Mouse (Mus musculus) testis, postnatal 14 days (tissue): Measurements from ENCODE around the gene Bcor.

Experiments used
- DNase-seq: peaks from one replicate; pipeline ENCODE4 v3.0.0; 2021; ENCODE audit warnings: low spot score

The Bcor gene

DNA sequence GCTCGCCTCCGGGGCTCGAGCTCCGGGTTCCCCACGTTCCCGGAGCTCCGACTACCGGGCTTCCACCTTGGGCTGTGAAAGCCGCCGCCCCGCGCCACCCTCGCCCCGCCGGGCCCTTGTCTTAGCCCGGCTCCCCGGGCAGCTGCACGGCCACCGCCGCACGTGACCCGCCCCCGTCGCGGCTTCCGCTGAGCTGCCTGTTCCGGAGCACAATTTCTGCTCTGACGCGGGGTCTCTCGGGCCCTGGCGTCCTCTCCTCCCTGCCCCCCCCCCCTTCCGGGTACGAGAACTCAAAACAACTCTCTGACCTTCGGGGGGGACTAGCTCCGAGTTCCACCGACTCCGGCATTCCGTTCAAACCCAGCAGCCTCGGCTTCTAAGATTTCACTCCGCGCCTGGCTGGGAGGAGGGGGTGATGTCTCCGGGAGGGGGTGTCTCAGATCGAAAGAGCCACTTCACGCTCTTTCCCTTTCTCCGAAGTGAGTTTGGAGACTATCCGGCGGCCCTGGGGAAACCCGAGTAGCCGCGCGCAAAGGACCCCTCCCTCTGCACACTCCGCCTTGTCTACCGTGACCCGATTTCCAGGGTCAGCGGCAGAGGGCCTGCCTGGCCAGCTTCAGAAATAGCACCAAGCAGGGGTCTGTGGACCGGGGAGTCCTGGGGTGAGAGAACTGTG, at the start of gene Bcor:
TSS of gene Bcor (minus strand) at position 375 of the 676 bp plus-strand sequence.
- no peak for DNase-seq

DNA sequence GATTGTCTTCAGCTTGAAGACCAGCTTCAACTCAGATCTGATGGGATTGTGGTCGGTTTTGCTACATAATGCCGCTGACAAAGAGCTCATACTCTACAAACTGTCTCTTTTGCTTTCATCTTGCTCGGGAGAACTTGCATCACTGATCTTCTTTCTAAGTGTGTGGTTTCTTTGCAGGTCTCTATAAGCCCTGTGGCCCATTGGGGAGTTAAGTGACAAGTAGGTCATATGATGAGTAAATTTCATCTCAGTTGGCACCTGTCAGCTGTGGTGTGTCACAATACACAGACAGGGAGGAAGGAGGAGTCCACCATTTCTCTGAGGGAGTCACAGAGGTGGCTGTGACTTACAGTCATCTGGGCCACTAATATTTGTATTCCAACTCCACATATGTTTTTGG, 42.8 kb upstream of the Bcor start:
- DNase-seq, result no peak

DNA sequence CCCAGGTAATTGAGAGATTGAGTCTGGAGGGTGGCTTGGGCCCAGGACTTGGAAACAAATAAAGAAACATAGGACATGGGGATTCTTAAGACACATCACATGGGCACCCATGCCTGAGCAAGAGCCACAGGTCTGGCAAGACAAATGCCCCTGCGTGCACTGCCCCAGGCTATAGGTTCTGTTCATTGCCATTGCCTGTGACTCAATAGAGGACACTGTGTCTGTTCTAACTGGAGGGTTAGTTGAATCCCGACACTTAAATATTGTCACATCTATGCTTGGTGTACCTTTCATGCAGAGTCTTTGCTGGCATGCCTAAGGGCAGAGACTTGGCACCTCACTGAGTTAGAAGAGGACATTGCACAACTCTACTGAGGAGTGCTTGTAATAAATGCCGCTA, 41.0 kb upstream of the Bcor start:
- no peak for DNase-seq

- no peak for DNase-seq
These were observed 35.2 kb upstream of the Bcor start for GRCm38 (mm10) chrX:12195234-12195919.

GRCm38 (mm10) chrX:12192343-12192742, 32.2 kb upstream of the Bcor start:
- no peak for DNase-seq

DNA sequence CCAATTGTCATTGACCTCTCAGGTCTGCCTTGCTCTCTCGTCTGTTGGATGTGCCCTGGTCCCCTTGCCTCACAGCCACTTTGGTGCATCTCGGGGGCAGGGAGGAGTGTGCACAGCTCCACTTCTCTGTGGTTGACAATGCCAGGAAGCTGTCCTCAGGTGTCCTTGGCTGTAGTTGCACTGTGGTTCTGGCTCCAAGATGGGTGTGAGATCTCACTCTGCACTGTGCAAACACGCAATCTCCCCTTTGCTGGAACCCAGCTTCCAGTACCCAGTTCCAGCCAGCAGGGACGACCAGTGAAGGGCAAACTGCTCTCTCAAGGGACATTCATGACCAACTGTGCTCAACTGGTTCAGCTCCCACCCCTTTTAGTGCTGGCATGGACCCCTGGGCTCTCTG, 29.4 kb upstream of the Bcor start:
- DNase-seq, result no peak

GRCm38 (mm10) chrX:12175198-12175960, 15.2 kb upstream of the Bcor start:
- no peak for DNase-seq

- no peak for DNase-seq
These were observed 10.0 kb upstream of the Bcor start for GRCm38 (mm10) chrX:12170128-12170527.

DNA sequence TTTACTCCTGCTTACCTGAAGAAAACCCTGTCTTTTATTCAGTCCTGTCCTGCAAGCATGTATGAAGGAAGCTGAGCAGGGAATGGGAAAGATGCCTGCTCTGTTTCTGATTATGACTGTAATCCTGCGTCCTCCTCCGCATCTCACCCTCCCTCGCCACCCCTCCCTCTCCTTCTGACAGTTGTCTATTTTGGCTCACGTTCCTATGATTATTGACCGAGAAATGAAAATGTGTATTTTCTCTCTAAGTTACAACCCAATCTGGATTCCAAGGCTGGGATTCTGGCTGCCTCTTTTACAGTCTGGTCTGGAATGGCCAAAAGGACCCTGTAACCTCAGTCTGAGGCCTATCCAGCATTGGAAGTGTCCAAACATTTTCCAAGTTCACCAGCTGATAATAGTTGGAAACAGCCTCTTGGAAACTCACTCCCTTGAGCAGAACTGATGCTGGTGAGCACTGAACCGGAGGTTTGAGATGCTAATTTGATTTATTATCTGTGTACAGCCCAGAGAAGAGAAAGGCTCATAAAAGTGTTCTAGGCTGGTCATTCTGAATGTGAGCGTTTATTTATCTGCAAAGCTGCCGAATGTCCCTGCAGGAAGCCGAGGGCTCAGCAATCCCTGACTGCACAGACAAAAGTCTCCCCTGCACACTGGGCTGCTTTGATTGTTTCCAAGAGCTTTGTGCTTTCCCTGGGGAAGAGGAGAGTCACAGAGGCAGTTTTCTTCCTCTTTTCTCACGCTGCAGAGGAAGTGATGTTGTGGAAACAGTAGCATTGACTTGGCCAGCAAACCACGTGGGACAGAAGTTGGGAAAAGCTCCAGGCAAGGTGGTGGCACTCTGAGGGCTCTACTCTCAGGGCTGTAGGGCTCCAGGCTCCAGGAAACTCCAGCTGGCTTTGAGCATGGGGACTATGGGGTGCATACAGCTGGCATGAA, 4.7 kb upstream of the Bcor start:
- no peak for DNase-seq

DNA sequence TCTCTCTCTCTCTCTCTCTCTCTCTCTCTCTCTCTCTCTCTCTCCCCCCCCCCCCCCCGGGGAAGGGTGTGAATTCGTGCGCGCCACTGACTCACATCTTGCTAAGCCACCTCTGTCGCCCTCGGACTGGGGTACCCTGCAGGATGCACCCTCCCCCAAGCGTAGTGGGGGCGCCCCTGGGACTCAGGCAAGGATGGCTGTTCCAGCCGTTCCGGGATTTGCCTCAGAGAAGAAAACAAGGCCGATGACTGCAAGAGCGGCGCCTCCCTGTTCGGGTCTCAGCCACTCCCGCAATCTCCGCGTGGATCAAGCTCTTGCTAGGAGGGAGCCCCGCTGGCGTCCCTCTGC, 647 bp downstream of the Bcor start:
- no peak for DNase-seq

GRCm38 (mm10) chrX:12158821-12159533, 1.2 kb downstream of the Bcor start:
- DNase-seq, result no peak

DNA sequence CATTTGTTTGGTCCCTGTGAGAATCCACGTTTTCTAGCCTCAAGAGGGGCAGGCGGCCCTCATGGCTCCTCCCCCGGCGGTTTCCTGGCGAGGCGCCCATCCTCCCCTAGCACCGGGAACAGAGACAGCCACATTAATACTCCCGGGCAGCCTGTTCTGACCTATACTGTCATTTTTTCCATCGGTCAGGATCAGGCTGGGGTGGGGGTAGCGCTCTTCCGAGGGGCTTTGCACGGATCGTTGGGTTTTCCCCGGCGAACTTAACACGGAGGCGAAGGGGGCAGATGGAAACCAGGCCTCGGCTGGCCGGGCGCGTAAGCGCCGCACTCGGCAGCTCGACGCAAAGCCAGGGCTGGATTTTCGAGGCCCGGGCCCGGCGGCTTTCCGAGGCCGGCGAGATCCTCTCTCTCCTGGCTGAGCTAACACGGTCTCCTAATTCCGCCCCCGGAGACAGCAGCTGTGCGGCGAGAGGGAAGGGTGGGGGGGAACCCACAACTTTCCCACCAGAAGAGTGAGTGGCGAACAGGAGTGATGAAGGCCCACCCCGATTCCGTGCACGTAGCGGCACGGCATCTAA, 1.8 kb downstream of the Bcor start:
- DNase-seq, result no peak

DNA sequence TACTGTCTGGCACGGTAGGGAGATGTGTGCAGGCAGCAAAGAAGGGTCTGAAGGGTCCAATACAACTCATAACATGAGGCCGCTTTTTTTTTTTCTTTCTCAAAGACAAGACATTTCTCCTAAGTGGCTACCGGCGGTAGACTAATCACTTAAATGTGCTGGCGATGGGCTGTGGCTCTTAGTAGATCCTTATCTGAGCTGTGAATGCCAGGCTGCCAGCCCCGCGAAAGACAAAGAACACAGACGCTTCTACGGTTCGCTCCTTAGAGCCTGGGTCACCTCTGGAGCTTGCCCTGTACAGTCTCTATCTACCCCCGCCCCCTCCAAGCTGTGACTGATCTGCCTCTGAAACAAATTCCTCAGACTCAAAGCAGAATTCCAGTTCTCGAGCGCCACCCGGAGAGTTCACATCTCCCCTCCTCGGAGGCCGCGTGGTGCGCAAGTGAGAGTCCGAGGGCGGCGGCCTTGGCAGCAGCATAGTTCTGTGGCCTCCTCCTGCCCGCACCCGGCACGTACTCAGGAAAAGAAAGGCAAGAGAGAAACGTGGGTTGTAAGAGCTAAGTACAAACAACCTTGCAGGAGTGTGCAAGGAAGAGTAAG, 2.7 kb downstream of the Bcor start:
- no peak for DNase-seq

DNA sequence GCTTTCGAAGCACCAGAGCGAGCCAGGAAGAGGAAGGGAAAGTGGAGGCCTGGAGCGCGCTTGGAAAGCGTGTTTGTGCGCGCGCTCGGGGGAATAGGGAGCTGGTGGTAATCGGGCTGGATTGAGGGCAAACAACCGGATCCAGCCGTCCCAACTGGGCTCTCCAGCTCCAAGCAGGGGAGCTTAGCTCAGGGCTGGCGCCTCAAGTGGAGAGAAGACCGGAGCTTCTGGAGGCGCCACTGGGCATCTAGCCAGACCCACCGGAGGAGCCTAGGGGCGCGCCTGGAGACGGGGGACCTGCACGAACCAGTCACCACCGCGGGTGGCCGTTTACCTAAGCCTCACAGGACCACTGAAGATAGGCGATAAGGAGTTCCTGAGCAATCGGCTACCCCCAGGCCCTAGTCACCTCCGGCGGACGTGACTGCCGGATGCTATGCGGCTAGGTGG, 4.3 kb downstream of the Bcor start:
- DNase-seq, result no peak

- DNase-seq, result no peak
These were observed 4.9 kb downstream of the Bcor start for GRCm38 (mm10) chrX:12155068-12155840.

GRCm38 (mm10) chrX:12153141-12154095, 6.7 kb downstream of the Bcor start:
- no peak for DNase-seq

GRCm38 (mm10) chrX:12151996-12152904, 7.9 kb downstream of the Bcor start:
- DNase-seq, result no peak
